ENCODE assay signal across 9 mouse cellular contexts in the genomic region with DNA sequence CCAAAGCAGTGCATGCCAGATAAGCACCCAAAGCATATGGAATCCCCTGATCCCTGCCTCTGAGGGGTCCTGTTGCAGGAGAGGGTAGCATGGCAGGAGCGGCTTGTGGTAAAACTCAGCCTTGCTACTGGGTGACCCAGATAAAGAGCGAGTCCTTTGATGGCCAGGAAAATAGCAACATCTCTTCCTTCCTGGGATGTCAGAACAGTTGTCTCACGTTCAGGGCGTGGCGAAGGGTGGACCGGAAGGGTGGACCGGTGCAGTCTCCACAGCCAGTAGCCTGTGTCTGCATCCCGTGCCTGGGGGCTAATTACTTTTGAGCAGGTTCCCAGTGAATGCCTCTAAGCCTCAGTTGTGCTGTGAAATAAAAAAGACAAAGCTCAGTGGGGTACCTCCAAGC. TPM values are rescaled to one million over a fixed set of nuclear protein-coding genes. Genes with fewer than 3 reads are reported as not detected.
A peak's percentile ranks its signal among the peaks of the same experiment; 100 is the strongest.
DNase-seq lines count a peak whose midpoint lies in the region; ATAC-seq and TF ChIP-seq lines count a peak whose summit lies in the region.
"Had no signal": no experiment of that assay in that cellular context is flagged by ENCODE, and none has a peak within 500 bp of the region (broad histone marks: within the 10 kb centered on the region; RNA-seq: fewer than 3 reads in every experiment).

No protein-coding gene starts in this region.

- peak overlapping the region; percentile 43 for H3K4me2 ChIP-seq in liver, embryonic 12.5 days
- H3K4me2 ChIP-seq: embryonic facial prominence, embryonic 12.5 days; midbrain, embryonic 13.5 days had no signal

- H3K4me1 ChIP-seq in bone marrow, adult 2 months (ENCODE audit: control insufficient read depth, insufficient read depth, low read length): peaks cover 22% of the 10 kb centered on the region
- H3K4me1 ChIP-seq in liver, embryonic 12.5 days: peaks cover 37% of the 10 kb centered on the region
- H3K4me1 ChIP-seq: embryonic facial prominence, embryonic 12.5 days had no signal

- H3K4me3 ChIP-seq in bone marrow, adult 2 months (replicated peaks; ENCODE audit: control insufficient read depth, low read depth, low read length): no peak overlapping the region
- H3K4me3 ChIP-seq in liver, embryonic 12.5 days: no peak overlapping the region
- H3K4me3 ChIP-seq: embryonic facial prominence, embryonic 12.5 days; midbrain, embryonic 13.5 days had no signal

- H3K9ac ChIP-seq in liver, embryonic 12.5 days: no peak overlapping the region
- H3K9ac ChIP-seq: embryonic facial prominence, embryonic 12.5 days; midbrain, embryonic 13.5 days had no signal

- H3K27ac ChIP-seq in bone marrow, adult 2 months (ENCODE audit: control insufficient read depth, insufficient read depth, low read depth, low read length, poor library complexity): peak overlapping the region; percentile 66
- H3K27ac ChIP-seq in liver, embryonic 12.5 days: peak overlapping the region; percentile 73
- H3K27ac ChIP-seq: embryonic facial prominence, embryonic 12.5 days; midbrain, embryonic 13.5 days had no signal

- no peaks in the 10 kb centered on the region for H3K9me3 ChIP-seq in liver, embryonic 12.5 days (replicated peaks)
- H3K9me3 ChIP-seq: embryonic facial prominence, embryonic 12.5 days; midbrain, embryonic 13.5 days had no signal

- WGBS in bone marrow, adult 2 months: 32% methylated on average over 8 of the region's 8 CpGs
- 15% methylated on average over 8 of the region's 8 CpGs for WGBS in liver, embryonic 12.5 days (ENCODE audit: insufficient replicate concordance)

- TF ChIP-seq POLR2A in bone marrow, adult 2 months (IDR thresholded peaks at IDR 0.05; ENCODE audit: borderline replicate concordance, control insufficient read depth, low read depth, low read length): no peak; the same call in 1 of the 2 replicates

- peak; percentile 87 for ATAC-seq in liver, embryonic 12.5 days
- ATAC-seq: midbrain, embryonic 13.5 days had no signal

- no peak for TF ChIP-seq CTCF in bone marrow, adult 2 months (IDR thresholded peaks at IDR 0.05; ENCODE audit: control insufficient read depth, insufficient read depth, low read length)

- peak; percentile 32 for DNase-seq in thymus, postnatal 0 days (ENCODE audit: low spot score)
- DNase-seq in thymus, postnatal 4 days: no peak
- no peak for DNase-seq in frontal cortex, adult 2 months (ENCODE audit: extremely low spot score in 1 of 2, low spot score in 1 of 2)
- no peak for DNase-seq in cerebellum, adult 8-10 months
- DNase-seq in layer of hippocampus, adult 9-11 months: no peak

- no peaks in the 10 kb centered on the region for H3K36me3 ChIP-seq in liver, embryonic 12.5 days
- H3K36me3 ChIP-seq: embryonic facial prominence, embryonic 12.5 days; midbrain, embryonic 13.5 days had no signal

- peaks cover 3% of the 10 kb centered on the region; the same call in 1 of the 2 replicates for H3K27me3 ChIP-seq in liver, embryonic 12.5 days (replicated peaks)
- H3K27me3 ChIP-seq: embryonic facial prominence, embryonic 12.5 days; midbrain, embryonic 13.5 days had no signal

RNA-seq across cellular contexts. Expression of a gene that starts 0.9 kb away (rescaled TPM):
- polyA plus RNA-seq in thymus, postnatal 0 days (2015; fragmentation: Nextera tagmentation; extraction: Ambion mirVana): 1.2 and 1.8 TPM in 2 replicates
- polyA plus RNA-seq in bone marrow, adult 2 months (2011; ENCODE audit: insufficient read depth, insufficient read length, low replicate concordance, missing spikeins): 3.4 TPM in 1 of 2 replicates, not detected in the other
- polyA plus RNA-seq in liver, embryonic 12.5 days (2016; fragmentation: Nextera tagmentation; extraction: Ambion mirVana): 0.73 and 0.77 TPM in 2 replicates
- 1.4 and 1.9 TPM in 2 replicates for polyA plus RNA-seq in frontal cortex, adult 2 months (2012; rRNA removed)

RNA-seq across cellular contexts. Expression of a gene that starts 2.4 kb away (rescaled TPM):
- 0.49 and 0.74 TPM in 2 replicates for polyA plus RNA-seq in thymus, postnatal 0 days (2015; fragmentation: Nextera tagmentation; extraction: Ambion mirVana)
- not detected in 2 replicates for polyA plus RNA-seq in bone marrow, adult 2 months (2011; ENCODE audit: insufficient read depth, insufficient read length, low replicate concordance, missing spikeins)
- 0.15 and 0.16 TPM in 2 replicates for polyA plus RNA-seq in liver, embryonic 12.5 days (2016; fragmentation: Nextera tagmentation; extraction: Ambion mirVana)
- 6.6 and 7.2 TPM in 2 replicates for polyA plus RNA-seq in frontal cortex, adult 2 months (2012; rRNA removed)

RNA-seq across cellular contexts. Expression of a gene that starts 23.3 kb away (rescaled TPM):
- 44.6 and 45.3 TPM in 2 replicates for polyA plus RNA-seq in thymus, postnatal 0 days (2015; fragmentation: Nextera tagmentation; extraction: Ambion mirVana)
- 27.4 and 43.3 TPM in 2 replicates for polyA plus RNA-seq in bone marrow, adult 2 months (2011; ENCODE audit: insufficient read depth, insufficient read length, low replicate concordance, missing spikeins)
- polyA plus RNA-seq in liver, embryonic 12.5 days (2016; fragmentation: Nextera tagmentation; extraction: Ambion mirVana): 40.5 and 45.1 TPM in 2 replicates
- polyA plus RNA-seq in frontal cortex, adult 2 months (2012; rRNA removed): 36.6 and 40.7 TPM in 2 replicates
